Mouse (Mus musculus): ENCODE measurements around the gene Cd84. TPM values are rescaled to one million over a fixed set of nuclear protein-coding genes. Genes with fewer than 3 reads are reported as not detected.

Gene Cd84
- polyA plus RNA-seq, 1 experiment from 2014 or later: 2.9 TPM

DNA sequence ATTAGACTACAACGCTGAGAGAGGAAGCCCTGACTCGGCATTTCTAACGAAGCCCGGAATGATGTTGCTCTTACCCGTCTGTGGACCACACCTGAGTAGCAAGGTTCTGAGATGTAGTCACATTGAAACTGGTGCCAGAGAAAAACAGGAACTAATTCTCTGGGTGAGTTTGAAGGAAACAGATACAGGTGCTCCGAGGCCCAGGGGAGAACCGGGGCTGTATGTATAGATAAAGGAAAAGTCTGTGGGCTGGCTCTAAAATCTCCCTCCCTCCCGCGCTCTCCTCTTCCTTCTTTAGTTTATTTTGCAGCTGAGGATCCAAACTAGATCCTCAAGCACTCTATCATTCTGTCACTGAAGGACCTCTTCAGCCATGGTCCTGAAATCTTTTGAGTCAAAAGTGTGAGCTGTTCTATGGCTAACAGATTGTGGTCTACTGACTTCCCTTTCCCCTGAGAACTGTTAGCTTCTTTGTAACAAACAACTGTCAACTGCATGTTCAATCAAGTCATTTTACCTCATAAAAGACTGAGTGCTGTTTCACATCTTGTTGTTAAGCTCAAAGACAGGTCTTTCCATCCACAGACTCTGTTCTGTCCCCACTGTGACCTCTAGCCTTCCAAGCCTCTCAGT, 81.6 kb downstream of the Cd84 start:
- 64% methylated on average over 9 of the region's 9 CpGs for WGBS
- Histone ChIP-seq H3K27ac (ENCODE audit: low read length) (no peak overlapping the region), H3K4me3 (replicated peaks; ENCODE audit: low read length) (no peak overlapping the region), H3K9ac (ENCODE audit: low read length) (no peak overlapping the region), H3K4me1 (ENCODE audit: control insufficient read depth, insufficient read depth, low read length) (no peaks in the 10 kb centered on the region), H3K36me3 (ENCODE audit: control insufficient read depth, insufficient read depth, low read length) (no peaks in the 10 kb centered on the region), H3K4me2 (ENCODE audit: low read depth, low read length) (no peak overlapping the region), H3K9me3 (replicated peaks; ENCODE audit: control insufficient read depth, low read length) (no peaks in the 10 kb centered on the region), H3K27me3 (ENCODE audit: control insufficient read depth, insufficient read depth, low read length) (no peaks in the 10 kb centered on the region)
- ATAC-seq (ENCODE audit: insufficient read depth, low FRiP score): no peak

DNA sequence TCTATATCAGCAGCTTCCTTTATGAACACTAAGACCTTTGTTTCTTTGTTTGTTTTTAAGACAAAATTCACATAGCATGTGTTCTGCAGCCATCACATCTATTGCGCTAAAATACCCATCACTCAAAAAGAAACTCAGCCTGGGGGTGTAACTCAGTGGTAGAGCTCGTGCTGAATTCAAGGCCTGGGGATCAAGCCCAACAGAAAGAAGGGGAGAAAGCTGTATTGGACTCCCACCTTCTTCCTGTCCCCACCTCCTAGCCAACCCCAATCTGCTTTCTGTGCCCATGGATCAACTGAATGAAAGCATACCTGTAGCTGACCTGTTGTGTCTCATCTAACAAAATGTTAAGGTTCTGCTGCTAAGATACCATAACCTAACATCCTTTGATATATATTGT, 82.1 kb downstream of the Cd84 start:
- no peaks in the 10 kb centered on the region for H3K27me3 ChIP-seq (ENCODE audit: control insufficient read depth, insufficient read depth, low read length)
- H3K27ac ChIP-seq (ENCODE audit: low read length): no peak overlapping the region
- 56% methylated on average over 2 of the region's 2 CpGs for WGBS
- no peaks in the 10 kb centered on the region for H3K9me3 ChIP-seq (replicated peaks; ENCODE audit: control insufficient read depth, low read length)
- ATAC-seq (ENCODE audit: insufficient read depth, low FRiP score): no peak
- H3K36me3 ChIP-seq (ENCODE audit: control insufficient read depth, insufficient read depth, low read length): no peaks in the 10 kb centered on the region
- no peaks in the 10 kb centered on the region for H3K4me1 ChIP-seq (ENCODE audit: control insufficient read depth, insufficient read depth, low read length)
- no peak overlapping the region for H3K9ac ChIP-seq (ENCODE audit: low read length)
- no peak overlapping the region for H3K4me3 ChIP-seq (replicated peaks; ENCODE audit: low read length)
- H3K4me2 ChIP-seq (ENCODE audit: low read depth, low read length): no peak overlapping the region

- no peaks in the 10 kb centered on the region for H3K4me1 ChIP-seq (ENCODE audit: control insufficient read depth, insufficient read depth, low read length)
- H3K4me2 ChIP-seq (ENCODE audit: low read depth, low read length): no peak overlapping the region
- H3K36me3 ChIP-seq (ENCODE audit: control insufficient read depth, insufficient read depth, low read length): no peaks in the 10 kb centered on the region
- no peak for ATAC-seq (ENCODE audit: insufficient read depth, low FRiP score)
- H3K27me3 ChIP-seq (ENCODE audit: control insufficient read depth, insufficient read depth, low read length): no peaks in the 10 kb centered on the region
- H3K27ac ChIP-seq (ENCODE audit: low read length): no peak overlapping the region
- 94% methylated on average over 5 of the region's 5 CpGs for WGBS
- H3K4me3 ChIP-seq (replicated peaks; ENCODE audit: low read length): no peak overlapping the region
- no peaks in the 10 kb centered on the region for H3K9me3 ChIP-seq (replicated peaks; ENCODE audit: control insufficient read depth, low read length)
- no peak overlapping the region for H3K9ac ChIP-seq (ENCODE audit: low read length)
These were observed 83.3 kb downstream of the Cd84 start for GRCm38 (mm10) chr1:171922844-171923243.

GRCm38 (mm10) chr1:171924900-171925299, 85.4 kb downstream of the Cd84 start:
- Histone ChIP-seq H3K4me3 (replicated peaks; ENCODE audit: low read length) (no peak overlapping the region), H3K36me3 (ENCODE audit: control insufficient read depth, insufficient read depth, low read length) (no peaks in the 10 kb centered on the region), H3K4me2 (ENCODE audit: low read depth, low read length) (no peak overlapping the region), H3K27ac (ENCODE audit: low read length) (no peak overlapping the region), H3K9me3 (replicated peaks; ENCODE audit: control insufficient read depth, low read length) (no peaks in the 10 kb centered on the region), H3K27me3 (ENCODE audit: control insufficient read depth, insufficient read depth, low read length) (no peaks in the 10 kb centered on the region), H3K9ac (ENCODE audit: low read length) (no peak overlapping the region), H3K4me1 (ENCODE audit: control insufficient read depth, insufficient read depth, low read length) (no peaks in the 10 kb centered on the region)
- no peak for ATAC-seq (ENCODE audit: insufficient read depth, low FRiP score)
- WGBS: 70% methylated on average over 3 of the region's 3 CpGs

- H3K9ac ChIP-seq (ENCODE audit: low read length): no peak overlapping the region
- WGBS: 37% methylated on average over 3 of the region's 3 CpGs
- no peak overlapping the region for H3K4me2 ChIP-seq (ENCODE audit: low read depth, low read length)
- no peak for ATAC-seq (ENCODE audit: insufficient read depth, low FRiP score)
- no peaks in the 10 kb centered on the region for H3K36me3 ChIP-seq (ENCODE audit: control insufficient read depth, insufficient read depth, low read length)
- no peaks in the 10 kb centered on the region for H3K27me3 ChIP-seq (ENCODE audit: control insufficient read depth, insufficient read depth, low read length)
- no peaks in the 10 kb centered on the region for H3K9me3 ChIP-seq (replicated peaks; ENCODE audit: control insufficient read depth, low read length)
- H3K4me3 ChIP-seq (replicated peaks; ENCODE audit: low read length): no peak overlapping the region
- no peaks in the 10 kb centered on the region for H3K4me1 ChIP-seq (ENCODE audit: control insufficient read depth, insufficient read depth, low read length)
- H3K27ac ChIP-seq (ENCODE audit: low read length): no peak overlapping the region
These were observed 94.4 kb downstream of the Cd84 start for GRCm38 (mm10) chr1:171933851-171934250.

DNA sequence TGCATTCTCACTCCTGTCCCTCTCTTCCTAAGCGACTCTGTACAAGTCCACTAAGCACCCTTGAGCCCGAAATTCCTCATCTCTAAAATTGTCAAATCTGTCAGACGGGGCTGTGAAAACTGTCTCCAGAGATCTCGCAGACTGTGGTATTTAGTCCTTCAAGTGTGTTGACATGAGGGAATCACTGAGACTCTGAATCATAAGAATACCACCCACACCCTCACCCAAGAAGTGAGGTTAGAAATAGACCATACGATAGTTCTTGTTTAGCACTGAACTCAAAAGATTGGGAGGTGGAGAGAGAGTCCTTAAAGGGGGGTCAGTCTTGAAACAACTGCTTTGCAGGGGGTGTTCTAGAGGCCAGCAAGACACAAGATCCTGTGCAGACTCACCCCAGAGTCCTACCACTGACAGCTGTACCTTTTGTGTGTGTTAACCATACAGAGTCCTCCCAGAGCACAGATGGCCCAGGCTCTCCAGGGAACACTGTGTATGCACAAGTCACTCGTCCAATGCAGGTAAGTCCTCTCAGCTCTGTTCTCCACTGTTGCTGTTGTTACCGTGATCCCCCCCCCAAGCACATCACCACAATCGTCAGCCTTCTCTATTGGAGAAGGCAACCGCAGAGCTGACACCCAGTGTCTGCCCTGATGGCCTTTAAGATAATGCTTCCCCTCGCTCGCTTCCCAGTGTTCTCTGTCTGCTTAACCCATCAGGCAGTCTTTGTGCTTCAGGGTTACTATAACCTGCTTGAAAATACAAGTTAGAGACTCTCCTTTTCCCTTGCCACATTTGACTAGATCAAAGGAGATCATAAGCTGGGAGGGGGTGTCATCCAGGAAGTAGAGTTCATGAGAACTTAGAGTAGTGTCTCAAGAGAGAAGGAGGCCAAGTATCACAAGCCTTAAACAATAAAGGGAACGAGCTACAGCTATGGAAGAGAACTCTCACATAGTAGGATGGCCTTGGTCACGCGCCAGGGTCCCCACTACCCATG, 99.8 kb downstream of the Cd84 start:
- Histone ChIP-seq H3K4me3 (replicated peaks; ENCODE audit: low read length) (no peak overlapping the region), H3K27me3 (ENCODE audit: control insufficient read depth, insufficient read depth, low read length) (no peaks in the 10 kb centered on the region), H3K9me3 (replicated peaks; ENCODE audit: control insufficient read depth, low read length) (no peaks in the 10 kb centered on the region), H3K4me2 (ENCODE audit: low read depth, low read length) (no peak overlapping the region), H3K36me3 (ENCODE audit: control insufficient read depth, insufficient read depth, low read length) (no peaks in the 10 kb centered on the region), H3K4me1 (ENCODE audit: control insufficient read depth, insufficient read depth, low read length) (no peaks in the 10 kb centered on the region), H3K27ac (ENCODE audit: low read length) (no peak overlapping the region), H3K9ac (ENCODE audit: low read length) (no peak overlapping the region)
- no peak for ATAC-seq (ENCODE audit: insufficient read depth, low FRiP score)
- WGBS: 76% methylated on average over 14 of the region's 14 CpGs

Other genes starting within 250 kb of the Cd84 start
- 0.62 and 0.84 TPM in 2 replicates for gene Ly9, start 232.3 kb upstream of the Cd84 start, polyA plus RNA-seq (2015; fragmentation: Nextera tagmentation; extraction: Ambion mirVana)
- gene Slamf7, start 186.7 kb upstream of the Cd84 start, polyA plus RNA-seq (2015; fragmentation: Nextera tagmentation; extraction: Ambion mirVana): 0.14 and 0.24 TPM in 2 replicates
- 5.1 and 5.3 TPM in 2 replicates for gene Cd48, start 157.7 kb upstream of the Cd84 start, polyA plus RNA-seq (2015; fragmentation: Nextera tagmentation; extraction: Ambion mirVana)
- 0.21 TPM in 1 of 2 replicates, not detected in the other for gene Slamf1, start 72.6 kb upstream of the Cd84 start, polyA plus RNA-seq (2015; fragmentation: Nextera tagmentation; extraction: Ambion mirVana)
- not detected in 2 replicates for gene Gm10521, start 56.0 kb downstream of the Cd84 start, polyA plus RNA-seq (2015; fragmentation: Nextera tagmentation; extraction: Ambion mirVana)
- gene Slamf6, start 77.8 kb downstream of the Cd84 start, polyA plus RNA-seq (2015; fragmentation: Nextera tagmentation; extraction: Ambion mirVana): 0.57 and 1.1 TPM in 2 replicates
- 9.7 and 10.6 TPM in 2 replicates for gene Vangl2, start 188.7 kb downstream of the Cd84 start, polyA plus RNA-seq (2015; fragmentation: Nextera tagmentation; extraction: Ambion mirVana)
- not detected in 2 replicates for gene Nhlh1, start 217.9 kb downstream of the Cd84 start, polyA plus RNA-seq (2015; fragmentation: Nextera tagmentation; extraction: Ambion mirVana)
- gene Copa, start 242.8 kb downstream of the Cd84 start, polyA plus RNA-seq (2015; fragmentation: Nextera tagmentation; extraction: Ambion mirVana): 238 and 260 TPM in 2 replicates
- 132 and 145 TPM in 2 replicates for gene Ncstn, start 243.1 kb downstream of the Cd84 start, polyA plus RNA-seq (2015; fragmentation: Nextera tagmentation; extraction: Ambion mirVana)

Measured in stomach, embryonic 16.5 days (tissue).